Mouse (Mus musculus) megakaryocyte progenitor cell, adult 5-6 weeks (primary cell): ENCODE results near the gene Magea10. TPM values are rescaled to one million over a fixed set of nuclear protein-coding genes. Genes with fewer than 3 reads are reported as not detected.

Experiments
- ATAC-seq: replicated peaks from 2 replicates; pipeline ENCODE4 v1.8.0; 2016; ENCODE audit warnings: mild to moderate bottlenecking, moderate TSS enrichment, inconsistent platforms; ENCODE audit not compliant: poor library complexity
- total RNA-seq, 2 experiments: library from RNA; stranded (forward) in 1 of 2; stranded (reverse) in 1 of 2; fragments of 157-497, 149-512 nt in 1 of 2; fragments of 200-1000 nt in 1 of 2; gene quantifications; 2 replicates each; pipeline versions ENCODE4 v1.2.3 to v1.2.4; 2015 to 2017

Magea10 gene
- not detected in 2 replicates for total RNA-seq (2015)
- total RNA-seq (2017) = not detected in 2 replicates

- no peak for ATAC-seq
Measured at GRCm38 (mm10) chrX:72386758-72387157, at the start of gene Magea10. Gene Magea10, minus strand, starts transcription at chrX:72386858.

GRCm38 (mm10) chrX:72381972-72382371, 4.7 kb downstream of the Magea10 start:
- ATAC-seq = no peak

Other genes starting within 250 kb of the Magea10 start
- gene Magea4, start 164.8 kb downstream of the Magea10 start, total RNA-seq (2015) = not detected in 2 replicates
- gene Magea4, start 164.8 kb downstream of the Magea10 start, total RNA-seq (2017) = not detected in 2 replicates
- 0.10 TPM in 1 of 2 replicates, not detected in the other for gene Gabre, start 112.1 kb downstream of the Magea10 start, total RNA-seq (2015)
- gene Gabre, start 112.1 kb downstream of the Magea10 start, total RNA-seq (2017) = not detected in 2 replicates